Mouse (Mus musculus) G1E (cell line): ENCODE results near the gene Ywhaq. TPM values are rescaled to one million over a fixed set of nuclear protein-coding genes. Genes with fewer than 3 reads are reported as not detected.

Experiments used
- ATAC-seq: 2 replicates; pipeline ENCODE4 v1.8.0; 2016; ENCODE audit warnings: mild to moderate bottlenecking; ENCODE audit not compliant: insufficient number of reproducible peaks, poor library complexity, low FRiP score, severe bottlenecking; ENCODE audit errors: extremely low read depth
- DNase-seq: peaks from one replicate; pipeline ENCODE4 v3.0.0; 2012; ENCODE audit warnings: low spot score
- H3K27me3 ChIP-seq: 2 replicates; pipeline ENCODE4 v1.6.1; 2012; ENCODE audit warnings: mild to moderate bottlenecking, low read length, inconsistent platforms; ENCODE audit not compliant: insufficient read depth
- H3K36me3 ChIP-seq: replicated peaks from 2 replicates; pipeline ENCODE3; 2012; ENCODE audit warnings: mild to moderate bottlenecking, inconsistent platforms
- H3K4me1 ChIP-seq: 2 replicates; pipeline ENCODE4 v1.6.1; 2012; ENCODE audit warnings: low read depth, low read length, inconsistent platforms, mixed read lengths; ENCODE audit not compliant: insufficient read depth
- H3K4me3 ChIP-seq: 2 replicates; pipeline ENCODE4 v1.5.1; 2012; ENCODE audit warnings: low read depth, mild to moderate bottlenecking, inconsistent platforms, low read length, moderate library complexity, mixed read lengths
- H3K9me3 ChIP-seq: replicated peaks from 2 replicates; pipeline ENCODE4 v1.6.1; 2012; ENCODE audit warnings: inconsistent platforms
- CTCF ChIP-seq: IDR thresholded peaks from 2 replicates; pipeline ENCODE4 v1.5.1; 2012; ENCODE audit warnings: low read depth, low read length, inconsistent platforms, mixed read lengths
- GATA1 ChIP-seq: IDR thresholded peaks from 2 replicates; pipeline ENCODE4 v1.6.1; 2012; ENCODE audit warnings: borderline replicate concordance, low read length, inconsistent platforms, mixed read lengths
- GATA2 ChIP-seq: IDR thresholded peaks from 2 replicates; pipeline ENCODE4 v1.6.1; 2012; ENCODE audit warnings: low read depth, low read length, inconsistent platforms, borderline replicate concordance
- POLR2AphosphoS5 ChIP-seq: IDR thresholded peaks from 2 replicates; pipeline ENCODE4 v1.6.1; 2012; ENCODE audit warnings: low read depth, low read length, inconsistent platforms; ENCODE audit not compliant: insufficient replicate concordance
- TAL1 ChIP-seq: conservative IDR thresholded peaks from 2 replicates; pipeline ENCODE4 v1.6.1; 2012; ENCODE audit warnings: low read depth, low read length, inconsistent platforms, mixed read lengths
- polyA plus RNA-seq: library from polyadenylated mRNA; stranded (reverse); fragments of >175 nt; gene quantifications from 2 replicates; pipeline ENCODE4 v1.2.3, GENCODE M21; 2012
- total RNA-seq, 2 experiments: library from RNA; stranded (forward) in 1 of 2; stranded (reverse) in 1 of 2; fragments of 200-1000 nt in 1 of 2; fragments of >200 nt in 1 of 2; fragmentation: Nextera tagmentation in 1 of 2; gene quantifications; 2 replicates each; pipeline ENCODE4 v1.2.3; 2014 to 2017

The Ywhaq gene
- total and polyA plus RNA-seq, 3 experiments, result 97.6 to 158 (median 157) TPM

- Histone ChIP-seq H3K4me1 (peaks cover 15% of the 10 kb centered on the region), H3K27me3 (no peaks in the 10 kb centered on the region), H3K36me3 (peaks cover 22% of the 10 kb centered on the region), H3K9me3 (no peaks in the 10 kb centered on the region), H3K4me3 (no peak overlapping the region)
- DNase-seq (no peak), ATAC-seq (no peak)
- TF ChIP-seq CTCF, result no peak
- TF ChIP-seq TAL1, result no peak
- TF ChIP-seq GATA2, result no peak
- no peak for TF ChIP-seq POLR2AphosphoS5
- no peak for TF ChIP-seq GATA1
These were observed 47.3 kb downstream of the Ywhaq start for GRCm38 (mm10) chr12:21370035-21370611.

GRCm38 (mm10) chr12:21369087-21369410, 48.4 kb downstream of the Ywhaq start:
- Histone ChIP-seq H3K4me1 (peaks cover 15% of the 10 kb centered on the region), H3K27me3 (no peaks in the 10 kb centered on the region), H3K9me3 (no peaks in the 10 kb centered on the region), H3K4me3 (no peak overlapping the region), H3K36me3 (peaks cover 29% of the 10 kb centered on the region)
- ATAC-seq (no peak), DNase-seq (no peak)
- no peak for TF ChIP-seq GATA2
- TF ChIP-seq TAL1, result no peak
- no peak for TF ChIP-seq POLR2AphosphoS5
- no peak for TF ChIP-seq GATA1
- no peak for TF ChIP-seq CTCF

GRCm38 (mm10) chr12:21368376-21369086, 48.9 kb downstream of the Ywhaq start:
- Histone ChIP-seq H3K4me3 (no peak overlapping the region), H3K4me1 (peaks cover 15% of the 10 kb centered on the region), H3K9me3 (no peaks in the 10 kb centered on the region), H3K27me3 (no peaks in the 10 kb centered on the region), H3K36me3 (peaks cover 34% of the 10 kb centered on the region)
- TF ChIP-seq GATA2 (no peak), GATA1 (no peak), POLR2AphosphoS5 (no peak), TAL1 (no peak), CTCF (no peak)
- ATAC-seq, result no peak
- DNase-seq, result no peak

DNA sequence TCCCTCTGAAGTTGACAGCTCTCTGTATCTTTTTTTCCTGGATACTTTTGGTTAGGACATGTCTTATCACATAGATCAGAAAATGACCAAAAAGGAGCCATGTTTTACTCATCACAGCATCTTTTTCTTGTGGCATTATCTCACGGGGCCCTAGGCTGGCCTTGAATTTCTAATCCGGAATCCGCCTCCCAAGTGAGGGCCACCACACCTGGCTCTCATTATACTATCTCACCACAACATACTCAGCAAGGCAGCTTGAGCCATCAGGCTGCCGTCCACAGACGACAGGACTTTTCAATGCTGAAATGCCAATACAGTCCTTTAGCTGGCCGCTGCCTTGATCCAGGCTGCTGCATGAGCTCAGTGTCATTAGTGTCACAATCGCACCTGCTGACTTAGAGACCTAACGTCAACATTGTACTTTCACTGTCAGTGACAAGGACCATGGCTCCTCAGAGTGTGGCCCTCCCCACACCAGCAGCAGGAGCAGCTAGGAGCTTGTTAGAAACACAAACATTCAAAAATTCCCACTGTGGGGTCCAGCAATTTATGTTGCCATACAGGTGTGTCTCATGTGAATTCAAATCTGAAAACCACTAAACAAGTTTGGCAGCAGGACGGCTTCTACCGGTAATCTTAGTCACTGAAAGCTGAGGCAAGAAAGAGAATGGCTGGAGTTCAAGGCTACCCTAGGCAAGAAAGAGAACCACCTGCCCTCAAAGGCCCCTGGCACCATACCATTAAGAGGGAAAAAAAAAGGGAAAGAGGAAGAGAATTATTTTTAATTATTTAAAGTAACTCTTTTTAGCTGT, 52.6 kb downstream of the Ywhaq start:
- no peak for DNase-seq
- TF ChIP-seq POLR2AphosphoS5, result no peak
- no peak for TF ChIP-seq CTCF
- TF ChIP-seq GATA1, result no peak
- TF ChIP-seq GATA2, result no peak
- no peak for TF ChIP-seq TAL1
- Histone ChIP-seq H3K4me1 (peaks cover 11% of the 10 kb centered on the region), H3K4me3 (no peak overlapping the region), H3K27me3 (no peaks in the 10 kb centered on the region), H3K36me3 (peaks cover 48% of the 10 kb centered on the region), H3K9me3 (no peaks in the 10 kb centered on the region)
- no peak for ATAC-seq

DNA sequence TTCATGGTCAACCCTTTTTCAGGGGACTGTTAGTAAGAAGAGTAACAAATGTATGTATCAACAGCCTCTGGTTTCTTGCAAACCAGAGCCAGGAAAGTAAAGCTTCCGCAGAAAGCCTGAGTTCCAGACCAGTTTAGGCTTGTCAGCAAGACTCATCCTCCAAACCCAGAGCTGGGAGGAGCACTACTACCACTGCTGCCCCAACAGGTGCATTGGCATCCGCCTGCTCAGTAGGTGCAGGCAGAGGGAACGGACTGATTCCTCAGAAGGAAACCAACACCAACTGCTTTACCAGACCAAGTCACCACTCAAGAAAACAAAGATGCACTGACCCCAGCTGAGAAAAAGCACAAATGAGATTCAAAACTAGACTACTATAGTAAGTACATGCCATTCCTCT, 54.2 kb downstream of the Ywhaq start:
- Histone ChIP-seq H3K36me3 (peaks cover 44% of the 10 kb centered on the region), H3K4me3 (no peak overlapping the region), H3K9me3 (no peaks in the 10 kb centered on the region), H3K4me1 (no peaks in the 10 kb centered on the region; the same call in 1 of the 2 replicates), H3K27me3 (no peaks in the 10 kb centered on the region)
- ATAC-seq (no peak), DNase-seq (no peak)
- TF ChIP-seq CTCF (no peak), GATA2 (no peak), GATA1 (no peak), TAL1 (no peak), POLR2AphosphoS5 (no peak)

- no peak for ATAC-seq
- H3K4me3 ChIP-seq, result no peak overlapping the region
- no peaks in the 10 kb centered on the region for H3K9me3 ChIP-seq
- no peaks in the 10 kb centered on the region; the same call in 1 of the 2 replicates for H3K4me1 ChIP-seq
- peaks cover 47% of the 10 kb centered on the region for H3K36me3 ChIP-seq
- no peak for TF ChIP-seq GATA2
- TF ChIP-seq POLR2AphosphoS5, result no peak
- no peak for TF ChIP-seq CTCF
- no peak for TF ChIP-seq TAL1
- no peak for TF ChIP-seq GATA1
- H3K27me3 ChIP-seq, result no peaks in the 10 kb centered on the region
- DNase-seq, result no peak
These were observed 54.8 kb downstream of the Ywhaq start for GRCm38 (mm10) chr12:21362686-21363085.
